Mouse (Mus musculus) adrenal gland (tissue): ENCODE results near the gene Glis3.

Source experiments
- intact Hi-C: fragments of 180-260 bp; cut with DNase I; formaldehyde crosslinking; loops from one replicate; pipeline ENCODE4 v1.15.1; 2025

Gene Glis3

GRCm38 (mm10) chr19:28550611-28551010, 129.3 kb downstream of the Glis3 start:
- intact Hi-C loops: loop anchor here (10.0 kb wide), 1 partner anchor 84 kb away; no protein-coding TSS in a partner anchor

DNA sequence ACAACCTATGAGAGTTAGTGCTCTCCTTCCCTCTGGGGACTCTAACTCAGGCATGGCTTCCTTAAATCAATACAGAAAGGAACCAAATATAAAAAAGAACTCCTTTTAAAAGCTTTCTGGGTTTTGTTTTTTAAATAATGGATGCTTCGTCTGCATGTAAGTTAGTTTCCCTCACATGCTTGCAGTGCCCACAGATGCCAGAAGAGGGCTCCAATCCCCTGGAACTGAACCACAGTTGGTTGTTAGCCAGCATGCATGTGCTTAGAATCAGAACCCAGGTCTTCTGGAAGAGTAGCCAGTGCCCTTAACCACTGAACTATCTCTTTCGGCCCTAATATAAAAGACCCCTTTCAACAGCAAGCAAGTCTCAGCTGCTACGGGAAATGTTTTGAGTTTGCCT, 132.9 kb downstream of the Glis3 start:
- intact Hi-C loops: no loop called here

DNA sequence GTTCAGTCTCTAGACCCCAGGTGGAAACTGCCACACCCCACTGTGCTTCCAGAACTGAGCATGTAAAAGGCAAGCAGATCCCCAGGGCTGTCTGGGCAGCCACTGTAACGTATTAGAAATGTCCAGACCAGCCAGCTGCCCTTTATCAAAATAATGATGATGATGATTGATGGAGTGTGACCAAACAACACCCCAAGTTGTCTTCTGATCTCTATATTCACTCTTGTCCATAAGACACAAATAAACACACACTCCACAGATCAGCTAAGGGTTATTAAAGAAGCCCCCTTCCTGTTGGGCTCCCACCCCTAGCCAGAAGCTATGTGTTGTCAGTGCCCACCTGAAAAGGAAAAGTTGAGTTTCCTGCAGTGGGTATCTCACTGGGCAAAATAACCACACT, 134.4 kb downstream of the Glis3 start:
- intact Hi-C loops: no loop called here

- intact Hi-C loops: no loop called here
Measured at GRCm38 (mm10) chr19:28538813-28539212, 141.1 kb downstream of the Glis3 start.

- intact Hi-C loops: no loop called here
Measured at GRCm38 (mm10) chr19:28534964-28535363, 144.9 kb downstream of the Glis3 start.

DNA sequence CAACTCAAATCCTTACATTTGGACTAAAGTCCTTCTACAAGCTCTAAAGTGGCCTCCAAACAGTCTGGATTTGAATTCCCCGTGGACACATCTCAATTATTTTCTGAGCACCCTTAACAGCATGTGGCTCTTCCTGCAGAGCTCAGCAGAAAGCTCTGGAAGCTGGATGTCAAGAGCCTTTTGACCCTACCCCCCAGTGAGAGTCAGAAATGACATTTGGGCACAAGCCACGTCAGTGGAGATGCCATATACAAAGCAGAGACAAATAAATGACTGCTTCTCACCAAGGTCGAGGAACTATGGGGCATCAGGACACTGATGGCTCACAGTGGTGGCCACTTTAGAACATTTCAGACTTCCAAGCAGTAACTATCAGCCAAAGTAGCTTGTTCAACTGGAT, 146.3 kb downstream of the Glis3 start:
- intact Hi-C loops: no loop called here

DNA sequence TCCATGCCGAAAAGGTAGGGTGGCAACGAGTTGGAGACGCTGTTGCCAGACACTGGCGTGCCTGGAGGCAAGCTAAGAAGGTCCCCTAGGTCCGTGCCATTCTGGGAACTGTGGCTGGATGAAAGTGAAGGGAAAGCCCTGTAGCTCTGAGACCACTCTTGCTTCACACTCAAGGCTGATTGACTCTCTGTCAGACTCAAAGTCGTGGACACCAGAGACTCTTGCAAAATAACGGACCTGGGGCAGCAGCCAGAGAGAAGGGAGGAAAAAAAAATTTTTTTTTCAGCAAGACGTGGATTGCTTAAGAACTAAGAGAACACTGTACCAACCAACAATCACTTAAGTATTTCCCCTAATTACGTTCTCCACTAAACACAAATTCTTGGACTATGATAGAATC, 148.1 kb downstream of the Glis3 start:
- intact Hi-C loops: no loop called here

DNA sequence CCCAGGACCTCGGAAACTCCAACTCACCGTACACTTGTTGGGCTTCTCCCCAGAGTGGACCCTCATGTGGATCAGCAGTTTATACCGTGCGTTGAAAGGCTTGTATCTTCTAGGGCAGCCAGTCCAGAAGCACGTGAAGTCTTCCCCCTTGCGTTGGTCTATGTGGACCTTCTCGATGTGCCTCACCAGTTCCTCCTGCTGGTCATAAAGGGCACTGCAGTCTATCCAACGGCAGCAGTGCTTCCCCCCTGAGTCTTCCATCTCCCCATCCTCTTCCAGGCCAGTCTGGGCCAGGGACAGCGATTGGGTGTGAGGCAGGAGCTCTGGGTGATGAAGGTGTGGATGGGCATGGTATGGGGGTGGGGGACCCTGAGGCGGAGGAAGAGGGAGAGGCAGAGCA, 149.0 kb downstream of the Glis3 start:
- intact Hi-C loops: no loop called here

GRCm38 (mm10) chr19:28529006-28529405, 150.9 kb downstream of the Glis3 start:
- intact Hi-C loops: loop anchor here (10.0 kb wide), 2 partner anchors 134 to 364 kb away; no protein-coding TSS in a partner anchor

DNA sequence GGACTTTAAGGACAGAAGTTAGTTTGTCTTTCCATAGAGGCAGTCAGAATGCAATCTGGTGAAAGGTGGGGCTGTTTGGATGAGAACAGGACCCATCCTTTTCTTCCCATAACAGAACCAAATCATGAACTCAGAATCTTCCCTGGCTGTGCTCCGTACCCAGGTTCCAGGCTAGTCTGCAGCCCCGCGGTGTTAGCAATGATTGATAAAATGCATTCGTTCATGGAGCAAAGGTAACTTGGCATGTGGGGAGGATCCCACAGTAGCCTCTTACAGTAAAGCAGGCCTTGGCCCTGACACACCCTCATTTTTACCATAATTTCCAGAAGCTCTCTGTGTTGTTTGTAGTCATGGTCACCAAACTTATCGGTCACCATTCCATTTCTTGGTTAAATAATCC, 152.4 kb downstream of the Glis3 start:
- intact Hi-C loops: loop anchor here (10.0 kb wide), 2 partner anchors 133 to 363 kb away; no protein-coding TSS in a partner anchor

- intact Hi-C loops: loop anchor here (10.0 kb wide), 2 partner anchors 131 to 361 kb away; no protein-coding TSS in a partner anchor
Measured at GRCm38 (mm10) chr19:28525331-28525730, 154.5 kb downstream of the Glis3 start.

DNA sequence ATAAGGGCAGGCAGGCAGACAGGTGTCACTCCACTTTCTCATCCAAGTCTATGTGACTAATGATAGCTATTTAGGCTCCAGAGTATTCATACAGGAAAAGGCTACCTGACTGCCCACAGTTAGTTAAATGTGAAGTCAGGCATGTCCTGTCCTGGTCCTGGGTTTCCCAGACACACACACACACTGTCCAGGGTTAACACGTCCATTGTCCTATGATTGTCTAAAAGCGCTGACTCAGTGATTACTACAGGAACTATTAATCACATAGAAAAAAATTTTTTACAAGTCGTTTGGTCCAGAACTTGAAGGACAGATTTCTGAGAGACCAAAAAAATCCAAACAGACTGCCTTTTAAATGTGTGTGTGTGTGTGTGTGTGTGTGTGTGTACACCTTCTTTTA, 157.6 kb downstream of the Glis3 start:
- intact Hi-C loops: loop anchor here (10.0 kb wide), 2 partner anchors 127 to 357 kb away; no protein-coding TSS in a partner anchor

DNA sequence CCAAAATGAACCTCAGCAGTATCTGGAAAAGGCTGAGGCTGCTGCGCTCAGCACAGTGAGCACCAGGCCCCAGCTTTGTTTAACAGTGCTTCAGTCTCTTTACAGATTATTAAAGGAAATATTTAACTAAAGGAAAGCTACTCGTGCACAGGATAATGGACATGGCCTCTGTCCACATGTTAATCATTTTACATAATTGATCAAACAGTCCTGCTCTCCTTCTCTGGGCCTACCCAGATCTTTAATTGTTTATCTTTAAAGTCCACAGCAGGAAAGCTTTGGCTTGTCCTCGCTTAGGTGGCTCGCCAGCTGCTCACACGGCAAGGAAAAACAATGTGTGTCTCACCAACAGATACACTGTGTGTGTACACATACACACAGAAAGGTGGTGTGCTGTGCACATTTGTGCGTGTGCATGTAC, 159.1 kb downstream of the Glis3 start:
- intact Hi-C loops: loop anchor here (10.0 kb wide), 2 partner anchors 126 to 356 kb away; no protein-coding TSS in a partner anchor

GRCm38 (mm10) chr19:28520128-28520745, 159.6 kb downstream of the Glis3 start:
- intact Hi-C loops: loop anchor here (10.0 kb wide), 2 partner anchors 125 to 355 kb away; no protein-coding TSS in a partner anchor

DNA sequence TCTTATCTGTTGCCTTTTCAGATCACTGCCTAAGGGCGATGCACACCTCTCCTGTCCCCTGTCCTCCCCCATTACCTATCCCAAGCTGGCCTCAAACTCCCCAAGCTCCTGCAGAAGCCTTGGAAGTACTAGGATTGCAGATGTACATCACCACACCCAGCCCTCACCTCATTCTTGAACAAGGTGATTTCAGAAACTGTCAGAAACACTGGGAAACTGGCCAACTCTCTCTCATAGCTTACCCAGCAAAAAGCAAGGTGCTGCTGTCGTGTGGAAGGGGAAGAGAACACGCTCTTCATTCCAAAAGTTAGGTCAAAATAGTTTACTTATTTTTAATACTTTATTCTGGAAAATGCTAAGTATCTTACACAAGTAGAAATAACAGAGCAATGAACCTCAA, 160.6 kb downstream of the Glis3 start:
- intact Hi-C loops: no loop called here

GRCm38 (mm10) chr19:28518846-28519245, 161.0 kb downstream of the Glis3 start:
- intact Hi-C loops: no loop called here

DNA sequence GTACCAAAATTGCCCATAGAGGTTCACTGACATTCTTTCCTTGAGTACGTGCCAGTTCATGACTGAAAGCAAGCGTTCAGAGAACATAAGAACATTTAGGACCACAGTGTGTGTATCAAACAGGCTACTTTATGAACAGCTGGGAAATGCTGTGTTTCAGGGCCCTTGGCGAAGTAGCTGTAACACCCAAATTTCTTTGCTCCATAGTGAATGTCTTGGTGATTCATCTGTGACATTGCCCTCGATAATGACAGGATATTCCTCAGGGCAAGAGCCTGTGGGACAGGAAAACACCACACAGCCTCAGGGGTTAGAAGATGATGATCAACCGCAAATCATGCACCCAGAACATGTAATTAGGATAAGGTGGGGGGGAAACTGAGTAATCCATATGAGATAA, 161.6 kb downstream of the Glis3 start:
- intact Hi-C loops: no loop called here

DNA sequence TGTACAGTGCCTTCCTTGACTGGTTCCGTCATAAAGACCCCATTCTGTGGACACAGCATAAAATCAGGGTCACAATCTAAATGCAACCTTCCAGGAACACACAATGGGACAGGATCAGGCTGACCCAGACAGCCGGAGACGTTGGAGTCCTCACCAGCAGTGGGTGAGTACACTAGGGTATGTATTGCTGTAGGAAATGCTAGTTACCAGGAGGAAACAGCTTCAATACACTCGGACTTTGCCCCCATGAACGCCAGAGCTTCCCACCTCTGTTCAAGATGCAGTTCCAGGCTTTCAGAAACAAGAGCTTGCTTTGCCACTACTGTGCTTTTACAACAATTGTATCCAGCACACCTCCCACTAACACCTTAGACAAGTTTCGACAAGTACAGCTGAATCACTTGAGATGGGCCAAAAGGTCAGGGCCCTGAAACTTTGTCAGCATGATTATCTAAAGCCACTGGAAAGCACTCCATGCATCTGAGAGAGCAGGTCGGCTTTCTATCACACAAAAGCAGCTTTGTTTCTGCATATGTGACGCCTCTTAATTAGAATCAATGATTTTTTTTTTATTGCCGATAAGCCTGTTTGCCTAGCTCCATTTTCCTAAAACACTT, 162.3 kb downstream of the Glis3 start:
- intact Hi-C loops: no loop called here

GRCm38 (mm10) chr19:28516487-28516886, 163.4 kb downstream of the Glis3 start:
- intact Hi-C loops: no loop called here

DNA sequence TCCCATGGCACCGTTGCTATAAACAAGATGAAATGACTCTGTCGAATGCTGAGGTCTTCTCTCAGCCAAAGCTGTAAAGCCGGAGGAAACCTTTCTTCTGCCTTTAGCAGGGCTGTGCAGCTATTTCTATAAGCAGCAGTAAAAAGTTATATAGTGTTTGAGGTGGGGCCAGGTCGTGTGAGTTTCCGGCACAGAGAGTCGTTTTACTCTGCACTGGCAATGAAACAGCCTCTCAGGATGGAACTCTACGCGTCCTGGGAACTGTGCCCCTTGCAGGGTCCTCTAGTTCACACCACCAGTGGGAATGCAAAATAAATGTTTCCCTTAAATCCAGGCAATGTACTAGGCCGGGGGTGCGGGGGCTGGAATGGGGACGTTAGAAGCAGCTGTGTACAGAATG, 167.4 kb downstream of the Glis3 start:
- intact Hi-C loops: no loop called here

- intact Hi-C loops: no loop called here
Measured at GRCm38 (mm10) chr19:28511910-28512309, 168.0 kb downstream of the Glis3 start.

GRCm38 (mm10) chr19:28505376-28505775, 174.5 kb downstream of the Glis3 start:
- intact Hi-C loops: no loop called here

GRCm38 (mm10) chr19:28503011-28503410, 176.9 kb downstream of the Glis3 start:
- intact Hi-C loops: no loop called here
